ENCODE assay signal across 8 mouse cellular contexts in the genomic region with DNA sequence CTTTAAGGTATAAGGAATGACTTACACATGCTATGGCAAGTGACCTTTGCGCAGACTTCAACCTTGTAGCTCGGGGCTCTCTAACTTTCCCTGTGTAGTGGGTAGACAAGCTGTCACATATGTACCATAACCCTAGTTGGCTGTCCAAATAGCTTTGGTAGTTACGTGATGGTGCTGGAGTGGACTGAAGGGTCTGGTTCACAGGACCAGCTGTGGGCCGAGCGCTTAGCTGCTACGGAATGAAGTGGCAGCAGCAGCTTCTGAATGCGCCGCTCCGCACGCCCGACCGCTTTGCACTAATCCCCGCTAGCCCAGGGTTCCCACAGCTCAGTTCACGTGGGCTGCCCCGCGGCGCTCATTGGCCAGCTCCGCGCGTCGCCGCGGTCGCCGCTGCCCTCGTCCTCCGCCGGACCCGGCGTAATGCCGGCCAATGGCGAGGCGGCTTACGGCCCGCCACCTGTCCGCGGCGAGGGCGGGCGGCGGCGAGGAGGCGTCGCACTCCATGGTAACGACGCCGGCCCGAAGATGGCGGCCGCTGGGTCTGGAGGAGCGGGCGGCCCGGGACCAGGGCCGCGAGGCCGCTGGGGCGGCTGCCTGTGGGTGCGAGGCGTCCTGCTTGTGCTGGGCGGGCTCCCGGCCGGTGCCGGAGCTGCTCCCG. TPM values are rescaled to one million over a fixed set of nuclear protein-coding genes. Genes with fewer than 3 reads are reported as not detected.
DNase-seq lines count a peak whose midpoint lies in the region; ATAC-seq lines count a peak whose summit lies in the region.

A gene (plus strand): TSS at position 498 of the 658 bp plus-strand sequence.

- peak; percentile 99 for ATAC-seq in hindbrain, embryonic 16.5 days

- peak; percentile 54 for DNase-seq in T-cell, adult 2 months (ENCODE audit: low spot score)
- peak; percentile 86 to 92 for DNase-seq in cerebellum, postnatal 36 days
- peak; percentile 90 for DNase-seq in gastrocnemius, adult 18-20 months (ENCODE audit: low spot score)
- DNase-seq in left cerebral cortex, adult 18-20 months (ENCODE audit: low spot score in 2 of 2) = peak; percentile 88 to 93
- peak; percentile 94 for DNase-seq in right cerebral cortex, adult 18-20 months
- DNase-seq in urinary bladder, postnatal 10 days (ENCODE audit: low spot score) = peak; percentile 55

- peak within 1 kb of the TSS; percentile 69 for H3K4me2 ChIP-seq in hindbrain, embryonic 16.5 days (ENCODE audit: low read length)

- peak within 1 kb of the TSS; percentile 82 for H3K27ac ChIP-seq in hindbrain, embryonic 16.5 days (ENCODE audit: low read depth, low read length)
- H3K27ac ChIP-seq in macrophage = no peak within 1 kb of the TSS

- H3K9me3 ChIP-seq in hindbrain, embryonic 16.5 days (ENCODE audit: control insufficient read depth, low read length) = no peaks in the 10 kb centered on the region

- peak within 1 kb of the TSS; percentile 85 for H3K9ac ChIP-seq in hindbrain, embryonic 16.5 days (ENCODE audit: low read depth, low read length)

- H3K27me3 ChIP-seq in hindbrain, embryonic 16.5 days (replicated peaks; ENCODE audit: control insufficient read depth, insufficient read depth, low read length) = no peaks in the 10 kb centered on the region

- H3K4me1 ChIP-seq in hindbrain, embryonic 16.5 days (ENCODE audit: control insufficient read depth, insufficient read depth, low read depth, low read length) = peaks cover 20% of the 10 kb centered on the region

- peak within 1 kb of the TSS; percentile 77 for H3K4me3 ChIP-seq in hindbrain, embryonic 16.5 days (ENCODE audit: low read length)
- peak within 1 kb of the TSS; percentile 39 for H3K4me3 ChIP-seq in macrophage (ENCODE audit: inconsistent target)

- H3K79me2 ChIP-seq in macrophage (ENCODE audit: inconsistent target) = peaks cover 23% of the 10 kb centered on the region

- peaks cover 17% of the 10 kb centered on the region for H3K36me3 ChIP-seq in hindbrain, embryonic 16.5 days (ENCODE audit: control insufficient read depth, insufficient read depth, low read length)
- H3K36me3 ChIP-seq in macrophage (ENCODE audit: inconsistent target) = peaks cover 30% of the 10 kb centered on the region

- WGBS in hindbrain, embryonic 16.5 days = under 1% methylated on average over 54 of the region's 64 CpGs
- WGBS in macrophage (ENCODE audit: missing documents) = under 1% methylated on average over 62 of the region's 64 CpGs

RNA-seq across cellular contexts. Expression of the gene that starts here (rescaled TPM):
- 1 to 10 TPM; 1.6 to 2.8 TPM for total RNA-seq in gastrocnemius, adult 18-20 months (2021)
- 3.2 and 4.1 TPM in 2 replicates for polyA plus RNA-seq in hindbrain, embryonic 16.5 days (2015; fragmentation: Nextera tagmentation; extraction: Ambion mirVana)
- total RNA-seq in left cerebral cortex, adult 18-20 months (2021) = 10 to 100 TPM in 1 of 2 experiments, 1 to 10 TPM in 1; 8.8 to 10.4 TPM
- total RNA-seq in macrophage (2018; cell fraction: chromatin; rRNA removed) = 10 to 100 TPM in 15 of 26 experiments, 1 to 10 TPM in 8, under 1 TPM in 3; 0.33 to 40.0 (median 13.2) TPM
- total RNA-seq in macrophage (2018; cell fraction: cytosol; rRNA removed) = 1 to 10 TPM in 24 of 26 experiments, under 1 TPM in 2; 0.57 to 5.0 (median 2.7) TPM
- total RNA-seq in macrophage (2018; cell fraction: nucleus; rRNA removed) = 10 to 100 TPM in 5 of 26 experiments, 1 to 10 TPM in 21; 1.5 to 14.9 (median 5.4) TPM
- 1.7 to 3.2 TPM (median 1.9 TPM) in 3 replicates for polyA plus RNA-seq in macrophage (2018)
